Mouse (Mus musculus): ENCODE measurements at regions not wholly inside any gene's neighbourhood (a gene's known extent, or its start where the extent isn't known, plus 50 kb on each side); places are given as distances from the start of the nearest gene placed in this dataset.

DNA sequence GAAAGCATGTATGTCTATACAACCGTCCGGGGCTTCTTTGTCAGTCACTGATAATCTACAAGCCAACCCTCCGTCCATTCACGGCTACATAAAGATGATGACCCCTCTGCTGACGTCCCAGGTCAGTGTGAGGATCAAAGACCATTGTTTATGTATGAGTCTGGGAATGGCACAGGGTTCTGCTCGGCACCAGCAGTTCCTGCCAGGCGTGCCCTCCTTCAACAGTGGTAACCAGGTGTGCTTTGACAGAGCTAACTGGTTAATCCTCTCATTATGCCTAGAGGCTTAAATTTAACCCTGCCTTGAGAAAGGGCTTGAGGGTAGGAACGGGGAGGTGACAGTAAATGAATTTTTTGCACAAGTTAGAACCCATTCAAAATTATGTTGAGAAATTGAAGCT lies 58.2 kb upstream of the Ttc29 start:
- DNase-seq (ENCODE audit: low spot score): no peak

DNA sequence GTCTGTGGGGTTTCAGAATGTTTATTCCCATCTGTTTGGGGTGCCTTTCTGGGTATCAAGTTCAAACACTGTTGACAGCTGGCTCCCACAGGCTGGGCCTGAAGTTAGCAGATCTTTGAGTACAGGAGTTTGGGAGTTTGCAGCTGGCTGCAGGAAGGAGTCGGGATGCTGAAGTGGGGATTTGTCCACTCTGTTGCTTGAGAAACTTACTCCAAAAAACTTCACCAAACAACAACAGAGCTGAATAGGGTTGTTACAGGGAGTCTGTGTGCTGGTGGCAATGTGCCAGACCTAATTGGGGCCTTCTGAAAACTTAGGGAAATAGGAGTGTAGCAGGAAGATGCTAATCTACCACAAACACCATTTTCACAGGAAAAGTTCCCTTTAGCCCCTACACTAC lies 51.1 kb upstream of the Ttc29 start:
- no peak for DNase-seq (ENCODE audit: low spot score)

DNA sequence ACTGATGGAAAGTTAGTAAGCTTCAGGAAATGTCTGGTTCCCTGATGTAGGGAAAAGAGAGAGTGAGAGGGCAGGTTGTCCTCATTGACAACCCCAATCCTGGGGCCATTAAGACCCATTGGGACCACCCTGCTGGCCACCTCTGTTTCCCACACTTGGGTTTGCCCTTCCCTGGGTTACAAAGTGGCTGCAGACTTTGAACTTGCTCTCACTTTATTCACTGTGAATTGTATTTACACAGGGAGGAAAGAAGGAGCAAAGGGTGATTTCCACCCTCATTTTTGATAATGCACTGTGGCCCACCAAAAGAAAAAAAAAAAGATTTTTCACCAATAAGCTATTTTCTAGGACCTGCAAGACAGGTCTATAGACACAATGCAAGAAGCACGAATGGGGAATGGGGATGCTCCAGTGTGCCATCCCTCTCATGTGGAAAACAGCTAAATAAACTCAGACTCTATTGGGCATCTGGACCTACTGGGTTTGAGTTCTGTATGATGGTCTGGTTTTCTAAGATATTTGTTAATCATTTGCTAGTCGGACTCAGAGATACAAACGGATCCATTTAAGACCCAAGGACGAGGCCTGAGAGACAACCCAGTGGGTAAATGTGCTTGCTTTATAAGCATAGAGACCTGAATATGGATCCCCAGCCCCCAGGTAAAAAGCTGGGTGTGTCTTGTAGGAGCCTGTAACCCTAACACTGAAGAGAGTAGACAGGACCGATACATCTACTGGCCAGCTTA lies 50.2 kb upstream of the Ttc29 start:
- no peak for DNase-seq (ENCODE audit: low spot score)

All from embryo, embryonic 10 days (tissue).